In genomic region chr4:43040114-43040572, GRCm38 (mm10) we compare ENCODE assay signal across 8 mouse cellular contexts. TPM values are rescaled to one million over a fixed set of nuclear protein-coding genes. Genes with fewer than 3 reads are reported as not detected.
DNase-seq lines count a peak whose midpoint lies in the region; ATAC-seq lines count a peak whose summit lies in the region.

No protein-coding gene starts in this region.

- ATAC-seq in intestine, embryonic 14.5 days (replicated peaks; ENCODE audit: low FRiP score, low TSS enrichment, low read depth), result peak; percentile 98

- no peak overlapping the region; the same call in 1 of the 2 replicates for H3K27ac ChIP-seq in intestine, embryonic 14.5 days (ENCODE audit: low read depth)

- H3K4me2 ChIP-seq in intestine, embryonic 14.5 days (ENCODE audit: low read length), result peak overlapping the region; percentile 74

- peak overlapping the region; percentile 64 for H3K4me3 ChIP-seq in intestine, embryonic 14.5 days (ENCODE audit: low read depth, low read length)

- peak overlapping the region; percentile 58 for H3K9ac ChIP-seq in intestine, embryonic 14.5 days (ENCODE audit: low read length)

- 0 out of 2 replicates have a peak, but pooled peaks cover 11% of the 10 kb centered on the region for H3K36me3 ChIP-seq in intestine, embryonic 14.5 days (ENCODE audit: control insufficient read depth, insufficient read depth, low read length)

- WGBS in intestine, embryonic 14.5 days, result 0% methylated on average over 23 of the region's 25 CpGs

- DNase-seq in adrenal gland, adult (ENCODE audit: inconsistent age in 2 of 2, low spot score in 1 of 2), result peak; percentile 98
- peak; percentile 98 for DNase-seq in embryo, embryonic 10.5 days (ENCODE audit: low spot score)
- peak; percentile 98 for DNase-seq in gastrocnemius, postnatal 14 days
- DNase-seq in intestine, embryonic 14.5 days (ENCODE audit: low spot score), result peak; percentile 92
- peak; percentile 95 to 98 for DNase-seq in left cerebral cortex, postnatal 14 days (ENCODE audit: low spot score in 2 of 2)
- peak; percentile 97 for DNase-seq in mesoderm, embryonic 11.5 days (ENCODE audit: low read depth, low spot score)
- peak; percentile 96 to 98 for DNase-seq in right cerebral cortex, postnatal 36 days (ENCODE audit: low spot score in 2 of 2)
- DNase-seq in yolk sac, embryonic 10.5 days (ENCODE audit: low spot score), result peak; percentile 97

- H3K9me3 ChIP-seq in intestine, embryonic 14.5 days (ENCODE audit: control insufficient read depth, low read length), result no peaks in the 10 kb centered on the region

- intact Hi-C loops in gastrocnemius, postnatal 14 days (cut with DNase I; ENCODE audit: low total_unique reads), result no loop called here
- intact Hi-C loops in left cerebral cortex, postnatal 14 days (cut with DNase I), result loop anchor here (5.0 kb wide), 1 partner anchor 387 kb away; the partner anchor contains the start of gene Fam166b

- H3K4me1 ChIP-seq in intestine, embryonic 14.5 days (replicated peaks; ENCODE audit: control insufficient read depth, insufficient read depth, low read length), result peaks cover 23% of the 10 kb centered on the region

- no peaks in the 10 kb centered on the region for H3K27me3 ChIP-seq in intestine, embryonic 14.5 days (replicated peaks; ENCODE audit: control insufficient read depth, insufficient read depth, low read length)

RNA-seq across cellular contexts. Expression of gene Fam214b, which starts 5.9 kb away (rescaled TPM):
- 10 to 100 TPM; 25.1 to 27.8 TPM for total RNA-seq in gastrocnemius, postnatal 14 days (2021)
- polyA plus RNA-seq in intestine, embryonic 14.5 days (2014; fragmentation: Nextera tagmentation; extraction: Ambion mirVana), result 5.1 and 7.1 TPM in 2 replicates
- total RNA-seq in left cerebral cortex, postnatal 14 days (2021), result 10 to 100 TPM; 29.2 to 37.3 TPM

RNA-seq across cellular contexts. Expression of gene Stoml2, which starts 8.6 kb away (rescaled TPM):
- 10 to 100 TPM; 82.9 to 84.8 TPM for total RNA-seq in gastrocnemius, postnatal 14 days (2021)
- polyA plus RNA-seq in intestine, embryonic 14.5 days (2014; fragmentation: Nextera tagmentation; extraction: Ambion mirVana), result 332 and 361 TPM in 2 replicates
- 100 to 1,000 TPM; 107 to 108 TPM for total RNA-seq in left cerebral cortex, postnatal 14 days (2021)

RNA-seq across cellular contexts. Expression of gene Pigo, which starts 14.5 kb away (rescaled TPM):
- 1 to 10 TPM; 5.4 to 6.5 TPM for total RNA-seq in gastrocnemius, postnatal 14 days (2021)
- 21.7 and 22.6 TPM in 2 replicates for polyA plus RNA-seq in intestine, embryonic 14.5 days (2014; fragmentation: Nextera tagmentation; extraction: Ambion mirVana)
- 10 to 100 TPM; 31.4 to 32.3 TPM for total RNA-seq in left cerebral cortex, postnatal 14 days (2021)

RNA-seq across cellular contexts. Expression of gene Unc13b, which starts 18.6 kb away (rescaled TPM):
- total RNA-seq in gastrocnemius, postnatal 14 days (2021), result 1 to 10 TPM; 4.1 to 4.6 TPM
- 10.0 and 10.2 TPM in 2 replicates for polyA plus RNA-seq in intestine, embryonic 14.5 days (2014; fragmentation: Nextera tagmentation; extraction: Ambion mirVana)
- total RNA-seq in left cerebral cortex, postnatal 14 days (2021), result 10 to 100 TPM; 55.7 to 60.5 TPM

RNA-seq across cellular contexts. Expression of gene Fancg, which starts 29.8 kb away (rescaled TPM):
- total RNA-seq in gastrocnemius, postnatal 14 days (2021), result 1 to 10 TPM; 2.2 to 2.6 TPM
- polyA plus RNA-seq in intestine, embryonic 14.5 days (2014; fragmentation: Nextera tagmentation; extraction: Ambion mirVana), result 16.6 and 17.8 TPM in 2 replicates
- total RNA-seq in left cerebral cortex, postnatal 14 days (2021), result 10 to 100 TPM in 1 of 2 experiments, 1 to 10 TPM in 1; 10.0 to 11.3 TPM

Comparison
In these comparisons a context has a peak if more than half of its experiments do, and no peak if none do; other contexts are left out.
1. RNA of gene Pigo, which starts 14.5 kb away (total RNA-seq): 31.4 to 32.3 TPM in left cerebral cortex, postnatal 14 days; 5.4 to 6.5 TPM in gastrocnemius, postnatal 14 days; every median in the first group is over 4 times any median in the second.
2. Peak in every context shown above with its lines, with median percentiles within 50 percentile points of each other: DNase-seq.